Mouse (Mus musculus) cortical plate, adult 2 months (tissue): Measurements from ENCODE around the gene Cdc42bpa. TPM values are rescaled to one million over a fixed set of nuclear protein-coding genes. Genes with fewer than 3 reads are reported as not detected.
A peak's percentile ranks its signal among the peaks of the same experiment; 100 is the strongest.

Source experiments
- H3K27ac ChIP-seq: fragments of 200-500 bp; 2 replicates; pipeline ENCODE4 v1.5.1; 2012; ENCODE audit warnings: low read length, control low read depth, inconsistent platforms; ENCODE audit not compliant: insufficient read depth
- H3K4me1 ChIP-seq: fragments of 200-500 bp; 2 replicates; pipeline ENCODE4 v1.6.1; 2011; ENCODE audit warnings: low read length; ENCODE audit not compliant: control insufficient read depth, insufficient read depth
- H3K4me3 ChIP-seq: fragments of 200-500 bp; 2 replicates; pipeline ENCODE4 v1.5.1; 2011; ENCODE audit warnings: mild to moderate bottlenecking, low read length, control low read depth; ENCODE audit not compliant: insufficient read depth
- CTCF ChIP-seq: fragments of 200-500 bp; IDR thresholded peaks from 2 replicates; pipeline ENCODE4 v1.5.1; 2011; ENCODE audit warnings: mild to moderate bottlenecking, control low read depth, low read length; ENCODE audit not compliant: insufficient read depth; ENCODE audit errors: extremely low read depth
- POLR2A ChIP-seq: fragments of 200-500 bp; IDR thresholded peaks from 2 replicates; pipeline ENCODE4 v1.6.1; 2011; ENCODE audit warnings: mild to moderate bottlenecking, low read length, control low read depth; ENCODE audit not compliant: insufficient read depth; ENCODE audit errors: extremely low read depth
- polyA plus RNA-seq: library from polyadenylated mRNA; depleted of rRNA; stranded (reverse); fragments of >200 nt; gene quantifications from 2 replicates; pipeline ENCODE4 v1.2.3, GENCODE M21; 2012; rRNA removed

The Cdc42bpa gene
- polyA plus RNA-seq, 1 experiment = 147 TPM

DNA sequence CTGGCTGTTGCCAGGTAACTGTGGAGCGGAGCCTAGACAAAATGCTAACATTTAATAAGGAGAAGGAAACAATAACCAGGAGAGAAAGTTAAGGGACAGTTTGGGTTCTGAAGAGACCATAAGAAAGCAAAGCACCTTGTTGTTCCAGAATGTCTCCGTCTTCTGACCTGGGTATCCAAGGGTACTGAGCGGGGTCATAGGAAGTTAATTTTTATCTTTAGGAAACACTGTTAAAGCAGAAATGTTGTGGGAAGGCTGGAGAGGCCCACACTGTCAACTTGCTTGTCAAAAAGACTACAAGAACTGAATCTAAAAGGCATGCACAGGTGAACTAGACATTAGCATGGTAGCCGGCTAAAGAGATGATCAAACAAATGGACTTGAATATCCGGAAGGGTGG lies 252.6 kb downstream of the Cdc42bpa start:
- Histone ChIP-seq H3K4me1 (no peaks in the 10 kb centered on the region), H3K4me3 (no peak overlapping the region), H3K27ac (no peak overlapping the region)
- TF ChIP-seq POLR2A (no peak), CTCF (no peak)

DNA sequence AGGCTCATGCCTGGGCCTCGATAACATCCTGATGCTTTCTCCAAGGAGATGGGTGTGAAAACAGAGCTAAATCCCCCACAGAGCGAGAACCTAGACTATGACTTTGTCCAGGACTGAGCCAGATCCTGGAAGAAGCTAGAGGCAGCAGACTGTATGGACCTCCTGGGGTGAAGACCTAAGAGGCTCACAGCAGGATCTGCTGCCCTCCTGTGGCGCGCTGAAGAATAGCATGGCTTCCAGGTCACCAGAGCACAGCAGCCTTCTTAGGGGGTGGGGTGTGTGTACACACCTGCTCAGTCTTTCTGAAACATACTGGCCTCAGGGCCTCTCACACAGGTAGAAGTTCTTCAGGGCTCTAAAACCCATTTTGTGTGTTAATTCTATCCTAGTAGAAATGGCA lies 254.8 kb downstream of the Cdc42bpa start:
- TF ChIP-seq POLR2A = no peak
- TF ChIP-seq CTCF = peak; percentile 96
- H3K4me1 ChIP-seq = no peaks in the 10 kb centered on the region
- no peak overlapping the region for H3K27ac ChIP-seq
- no peak overlapping the region for H3K4me3 ChIP-seq

Other genes with a start within 250 kb of the Cdc42bpa start
- gene Kif28, start 215.2 kb upstream of the Cdc42bpa start, polyA plus RNA-seq = 0.06 TPM in 2 replicates
- gene Gm10518, start 157.1 kb upstream of the Cdc42bpa start, polyA plus RNA-seq = not detected in 2 replicates
- gene Ahctf1, start 156.8 kb upstream of the Cdc42bpa start, polyA plus RNA-seq = 26.2 and 27.1 TPM in 2 replicates
- 35.9 and 42.9 TPM in 2 replicates for gene Coq8a, start 239.1 kb downstream of the Cdc42bpa start, polyA plus RNA-seq